Mouse (Mus musculus): ENCODE measurements around the gene D17H6S53E. TPM values are rescaled to one million over a fixed set of nuclear protein-coding genes. Genes with fewer than 3 reads are reported as not detected.

Gene D17H6S53E
- polyA plus RNA-seq, 1 experiment from 2014 or later = 10.1 TPM

- peak within 1 kb of the TSS; percentile 92 for H3K4me2 ChIP-seq (ENCODE audit: low read depth, low read length)
- under 1% methylated on average over 66 of the region's 66 CpGs for WGBS
- no peaks in the 10 kb centered on the region for H3K27me3 ChIP-seq (ENCODE audit: control insufficient read depth, insufficient read depth, low read length)
- ATAC-seq (replicated peaks; ENCODE audit: extremely low read depth, insufficient read depth, low FRiP score) = peak; percentile 95
- H3K4me3 ChIP-seq (ENCODE audit: low read length) = peak within 1 kb of the TSS; percentile 86
- H3K36me3 ChIP-seq (ENCODE audit: control insufficient read depth, insufficient read depth) = peaks cover 12% of the 10 kb centered on the region
- no peaks in the 10 kb centered on the region for H3K9me3 ChIP-seq (replicated peaks; ENCODE audit: control insufficient read depth, low read length)
- H3K4me1 ChIP-seq (ENCODE audit: control insufficient read depth, insufficient read depth, low read length) = peaks cover 16% of the 10 kb centered on the region
- H3K27ac ChIP-seq (ENCODE audit: low read length) = peak within 1 kb of the TSS; percentile 97
- H3K9ac ChIP-seq (ENCODE audit: low read length) = peak within 1 kb of the TSS; percentile 90
Observed at GRCm38 (mm10) chr17:35134801-35135590, 8.8 kb downstream of the D17H6S53E start, which contains the start of gene Bag6. Bag6 (plus strand) TSS chr17:35135178.

- Histone ChIP-seq H3K27ac (ENCODE audit: low read length) (peak overlapping the region; percentile 97), H3K9me3 (replicated peaks; ENCODE audit: control insufficient read depth, low read length) (no peaks in the 10 kb centered on the region), H3K4me1 (ENCODE audit: control insufficient read depth, insufficient read depth, low read length) (peaks cover 16% of the 10 kb centered on the region), H3K36me3 (ENCODE audit: control insufficient read depth, insufficient read depth) (peaks cover 20% of the 10 kb centered on the region), H3K4me3 (ENCODE audit: low read length) (peak overlapping the region; percentile 86), H3K4me2 (ENCODE audit: low read depth, low read length) (peak overlapping the region; percentile 92), H3K27me3 (ENCODE audit: control insufficient read depth, insufficient read depth, low read length) (no peaks in the 10 kb centered on the region), H3K9ac (ENCODE audit: low read length) (peak overlapping the region; percentile 90)
- ATAC-seq (replicated peaks; ENCODE audit: extremely low read depth, insufficient read depth, low FRiP score) = peak; percentile 51
- under 1% methylated on average over 43 of the region's 43 CpGs for WGBS
Observed at GRCm38 (mm10) chr17:35135591-35136320, 9.6 kb downstream of the D17H6S53E start.

GRCm38 (mm10) chr17:35139269-35139668 is 13.1 kb downstream of the D17H6S53E start:
- Histone ChIP-seq H3K36me3 (ENCODE audit: control insufficient read depth, insufficient read depth) (peaks cover 54% of the 10 kb centered on the region), H3K9ac (ENCODE audit: low read length) (no peak overlapping the region), H3K4me3 (ENCODE audit: low read length) (no peak overlapping the region), H3K4me1 (ENCODE audit: control insufficient read depth, insufficient read depth, low read length) (peaks cover 16% of the 10 kb centered on the region), H3K27ac (ENCODE audit: low read length) (no peak overlapping the region), H3K9me3 (replicated peaks; ENCODE audit: control insufficient read depth, low read length) (no peaks in the 10 kb centered on the region), H3K4me2 (ENCODE audit: low read depth, low read length) (no peak overlapping the region), H3K27me3 (ENCODE audit: control insufficient read depth, insufficient read depth, low read length) (no peaks in the 10 kb centered on the region)
- no peak for ATAC-seq (replicated peaks; ENCODE audit: extremely low read depth, insufficient read depth, low FRiP score)
- 94% methylated on average over 3 of the region's 3 CpGs for WGBS

- ATAC-seq (replicated peaks; ENCODE audit: extremely low read depth, insufficient read depth, low FRiP score) = no peak
- WGBS = 70% methylated on average over 16 of the region's 16 CpGs
- Histone ChIP-seq H3K9ac (ENCODE audit: low read length) (no peak overlapping the region), H3K27me3 (ENCODE audit: control insufficient read depth, insufficient read depth, low read length) (no peaks in the 10 kb centered on the region), H3K4me2 (ENCODE audit: low read depth, low read length) (no peak overlapping the region), H3K36me3 (ENCODE audit: control insufficient read depth, insufficient read depth) (peaks cover 66% of the 10 kb centered on the region), H3K9me3 (replicated peaks; ENCODE audit: control insufficient read depth, low read length) (no peaks in the 10 kb centered on the region), H3K27ac (ENCODE audit: low read length) (no peak overlapping the region), H3K4me3 (ENCODE audit: low read length) (no peak overlapping the region), H3K4me1 (ENCODE audit: control insufficient read depth, insufficient read depth, low read length) (peaks cover 16% of the 10 kb centered on the region)
Observed at GRCm38 (mm10) chr17:35140490-35140996, 14.4 kb downstream of the D17H6S53E start.

GRCm38 (mm10) chr17:35141971-35142370 is 15.8 kb downstream of the D17H6S53E start:
- H3K36me3 ChIP-seq (ENCODE audit: control insufficient read depth, insufficient read depth) = peaks cover 74% of the 10 kb centered on the region
- no peak overlapping the region for H3K4me3 ChIP-seq (ENCODE audit: low read length)
- no peaks in the 10 kb centered on the region for H3K9me3 ChIP-seq (replicated peaks; ENCODE audit: control insufficient read depth, low read length)
- no peak overlapping the region for H3K4me2 ChIP-seq (ENCODE audit: low read depth, low read length)
- no peak for ATAC-seq (replicated peaks; ENCODE audit: extremely low read depth, insufficient read depth, low FRiP score)
- peaks cover 6% of the 10 kb centered on the region for H3K4me1 ChIP-seq (ENCODE audit: control insufficient read depth, insufficient read depth, low read length)
- no peaks in the 10 kb centered on the region for H3K27me3 ChIP-seq (ENCODE audit: control insufficient read depth, insufficient read depth, low read length)
- no peak overlapping the region for H3K9ac ChIP-seq (ENCODE audit: low read length)
- WGBS = 93% methylated on average over 6 of the region's 6 CpGs
- H3K27ac ChIP-seq (ENCODE audit: low read length) = no peak overlapping the region

- H3K36me3 ChIP-seq (ENCODE audit: control insufficient read depth, insufficient read depth) = peaks cover 81% of the 10 kb centered on the region
- no peaks in the 10 kb centered on the region for H3K9me3 ChIP-seq (replicated peaks; ENCODE audit: control insufficient read depth, low read length)
- 84% methylated on average over 5 of the region's 5 CpGs for WGBS
- no peak for ATAC-seq (replicated peaks; ENCODE audit: extremely low read depth, insufficient read depth, low FRiP score)
- H3K4me2 ChIP-seq (ENCODE audit: low read depth, low read length) = no peak overlapping the region
- no peaks in the 10 kb centered on the region for H3K27me3 ChIP-seq (ENCODE audit: control insufficient read depth, insufficient read depth, low read length)
- no peaks in the 10 kb centered on the region for H3K4me1 ChIP-seq (ENCODE audit: control insufficient read depth, insufficient read depth, low read length)
- H3K9ac ChIP-seq (ENCODE audit: low read length) = no peak overlapping the region
- H3K4me3 ChIP-seq (ENCODE audit: low read length) = no peak overlapping the region
- no peak overlapping the region for H3K27ac ChIP-seq (ENCODE audit: low read length)
Observed at GRCm38 (mm10) chr17:35146139-35146538, 20.0 kb downstream of the D17H6S53E start.

GRCm38 (mm10) chr17:35147348-35147747 is 21.2 kb downstream of the D17H6S53E start:
- Histone ChIP-seq H3K9me3 (replicated peaks; ENCODE audit: control insufficient read depth, low read length) (no peaks in the 10 kb centered on the region), H3K4me1 (ENCODE audit: control insufficient read depth, insufficient read depth, low read length) (no peaks in the 10 kb centered on the region), H3K4me2 (ENCODE audit: low read depth, low read length) (no peak overlapping the region), H3K27me3 (ENCODE audit: control insufficient read depth, insufficient read depth, low read length) (no peaks in the 10 kb centered on the region), H3K27ac (ENCODE audit: low read length) (no peak overlapping the region), H3K36me3 (ENCODE audit: control insufficient read depth, insufficient read depth) (peaks cover 81% of the 10 kb centered on the region), H3K4me3 (ENCODE audit: low read length) (no peak overlapping the region), H3K9ac (ENCODE audit: low read length) (no peak overlapping the region)
- WGBS = 60% methylated on average over 3 of the region's 3 CpGs
- ATAC-seq (replicated peaks; ENCODE audit: extremely low read depth, insufficient read depth, low FRiP score) = no peak

- H3K27me3 ChIP-seq (ENCODE audit: control insufficient read depth, insufficient read depth, low read length) = no peaks in the 10 kb centered on the region
- H3K9me3 ChIP-seq (replicated peaks; ENCODE audit: control insufficient read depth, low read length) = no peaks in the 10 kb centered on the region
- peaks cover 81% of the 10 kb centered on the region for H3K36me3 ChIP-seq (ENCODE audit: control insufficient read depth, insufficient read depth)
- H3K4me1 ChIP-seq (ENCODE audit: control insufficient read depth, insufficient read depth, low read length) = no peaks in the 10 kb centered on the region
- H3K9ac ChIP-seq (ENCODE audit: low read length) = no peak overlapping the region
- WGBS = 61% methylated on average over 5 of the region's 5 CpGs
- H3K4me3 ChIP-seq (ENCODE audit: low read length) = no peak overlapping the region
- no peak overlapping the region for H3K27ac ChIP-seq (ENCODE audit: low read length)
- no peak overlapping the region for H3K4me2 ChIP-seq (ENCODE audit: low read depth, low read length)
- ATAC-seq (replicated peaks; ENCODE audit: extremely low read depth, insufficient read depth, low FRiP score) = no peak
Observed at GRCm38 (mm10) chr17:35147922-35148639, 21.9 kb downstream of the D17H6S53E start.

All from heart, embryonic 16.5 days (tissue).